Mouse (Mus musculus) right cerebral cortex, postnatal 10 days (tissue): ENCODE results near the gene Cyb561d1.
"Not testable (repeated sequence)": the region's sequence is repeated elsewhere in the genome, so short reads cannot be mapped to it uniquely, and the experiment has no call there.

Experiments used
- DNase-seq, 2 experiments: peaks; one replicate each; pipeline ENCODE4 v3.0.0; 2021; ENCODE audit warnings: low spot score in 2 of 2

Cyb561d1 gene

DNA sequence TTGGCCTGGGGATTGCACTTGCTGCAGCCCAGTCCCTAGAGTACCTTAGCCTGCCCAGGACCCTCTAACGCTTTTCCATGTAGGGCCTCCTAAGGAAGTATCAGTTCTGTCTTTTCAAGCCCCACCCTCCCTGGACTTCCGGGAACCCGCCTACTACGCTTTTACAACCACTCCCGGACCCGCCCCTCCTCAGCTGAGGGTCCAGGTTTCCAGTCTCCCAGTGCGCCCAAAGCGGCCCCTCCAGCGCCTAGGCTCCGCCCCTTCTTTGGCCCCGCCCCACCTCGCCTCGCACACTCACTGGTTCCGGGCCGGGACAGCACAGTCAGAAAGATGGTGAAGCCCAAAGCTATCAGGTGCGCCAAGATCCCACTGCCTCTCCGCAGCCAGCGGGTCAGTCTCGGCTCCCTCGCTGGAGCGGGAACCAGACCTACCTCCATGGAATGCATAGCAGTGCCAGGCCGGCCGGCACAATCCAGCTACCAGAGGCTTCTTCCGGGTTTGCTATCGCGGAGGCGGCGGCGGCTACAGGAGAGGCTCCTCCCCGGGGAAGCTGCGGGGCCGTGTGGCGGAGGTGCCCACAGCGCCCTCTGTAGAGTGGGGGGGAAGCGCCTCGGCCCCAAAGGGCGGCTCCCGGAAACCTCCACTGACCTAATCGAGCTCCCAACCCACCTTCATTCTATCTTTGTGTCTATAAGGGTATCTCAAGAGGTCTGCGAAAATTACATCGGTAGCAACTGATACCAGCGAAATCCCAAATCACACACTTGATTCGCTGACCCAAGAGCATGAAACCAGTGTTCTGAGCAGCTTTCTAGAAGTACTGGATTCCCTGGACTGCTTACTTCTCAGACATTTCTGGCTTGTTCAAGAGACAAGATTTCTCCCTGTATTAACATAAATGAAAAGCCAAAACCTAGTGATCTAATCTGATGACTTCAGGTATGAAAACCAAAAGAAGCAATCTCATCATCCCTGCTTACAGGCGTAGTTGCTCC is at the start of gene Cyb561d1:
Cyb561d1 (minus strand) TSS at position 884 of the 995 bp plus-strand sequence.
- peak; percentile 91 to 92 for DNase-seq

DNA sequence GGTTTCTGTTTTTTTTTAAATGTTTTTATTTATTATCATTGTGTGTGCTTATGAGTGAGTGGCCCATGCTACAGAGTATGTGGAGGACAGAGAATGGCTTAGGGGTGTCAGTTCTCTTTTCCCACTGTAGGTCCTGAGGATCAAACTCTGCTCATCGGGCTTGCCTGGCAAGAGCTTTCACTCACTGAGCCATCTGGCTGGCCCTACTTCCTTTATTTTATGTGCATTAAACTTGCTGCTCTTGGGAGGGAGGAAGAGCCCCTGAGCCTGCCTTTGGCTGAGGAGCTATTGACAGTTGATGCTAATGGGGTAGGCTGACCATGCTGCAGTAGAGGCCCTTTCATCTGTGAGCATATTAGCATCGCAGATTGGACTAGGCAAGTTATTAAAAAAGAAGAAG is 45.8 kb upstream of the Cyb561d1 start:
- no peak for DNase-seq

DNA sequence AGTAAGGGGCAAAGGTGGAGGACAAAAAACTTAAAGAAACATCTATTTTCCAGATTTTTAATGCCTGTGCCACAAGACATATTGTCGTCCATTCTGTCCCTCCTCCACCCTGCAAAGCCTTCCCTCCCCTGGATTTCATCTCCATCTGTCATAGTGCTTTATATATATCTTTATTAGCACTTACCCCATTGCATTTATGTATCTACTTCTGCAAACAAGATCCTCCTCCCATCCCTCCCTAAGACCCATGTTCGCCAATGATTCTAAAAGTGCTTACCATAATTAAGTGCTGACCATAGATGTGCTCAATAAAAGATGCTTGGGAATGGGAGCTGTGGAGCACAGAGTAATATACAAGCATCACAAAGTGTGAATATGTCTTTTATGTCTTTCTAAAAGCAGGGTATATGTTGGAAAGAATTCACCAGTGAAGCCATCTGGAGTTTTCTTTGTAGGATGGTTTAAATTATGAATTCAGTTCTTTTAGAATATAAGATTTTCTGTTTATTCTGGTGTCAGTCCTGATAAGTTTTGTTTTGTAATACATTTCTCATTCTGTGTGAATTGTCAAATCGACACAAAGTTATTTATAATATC is 40.3 kb upstream of the Cyb561d1 start:
- no peak for DNase-seq

DNA sequence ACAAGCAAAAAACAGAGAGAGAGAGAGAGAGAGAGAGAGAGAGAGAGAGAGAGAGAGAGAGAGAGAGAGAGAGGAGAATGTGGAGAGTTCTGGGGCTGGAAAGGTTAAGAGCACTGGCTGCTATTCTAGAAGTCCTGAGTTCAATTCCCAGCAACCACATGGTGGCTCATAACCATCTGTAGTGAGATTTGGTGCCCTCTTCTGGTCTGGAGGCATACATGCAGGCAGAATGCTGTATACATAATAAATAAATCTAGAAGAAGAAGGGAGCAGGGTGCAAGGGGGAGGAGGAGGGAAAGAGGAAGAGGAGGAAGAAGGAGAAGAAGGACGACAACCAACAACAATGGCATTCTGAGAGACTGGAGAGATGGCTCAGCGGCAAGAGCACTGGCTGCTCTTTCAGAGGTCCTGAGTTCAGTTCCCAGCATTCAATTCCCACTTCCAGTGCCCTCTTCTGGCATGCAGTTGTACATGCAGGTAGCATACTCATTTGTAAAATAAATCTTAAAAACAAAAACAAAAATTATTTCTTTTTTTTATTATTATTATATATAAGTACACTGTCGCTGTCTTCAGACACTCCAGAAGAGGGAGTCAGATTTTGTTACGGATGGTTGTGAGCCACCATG is 36.6 kb upstream of the Cyb561d1 start:
- not testable (repeated sequence) for DNase-seq

DNA sequence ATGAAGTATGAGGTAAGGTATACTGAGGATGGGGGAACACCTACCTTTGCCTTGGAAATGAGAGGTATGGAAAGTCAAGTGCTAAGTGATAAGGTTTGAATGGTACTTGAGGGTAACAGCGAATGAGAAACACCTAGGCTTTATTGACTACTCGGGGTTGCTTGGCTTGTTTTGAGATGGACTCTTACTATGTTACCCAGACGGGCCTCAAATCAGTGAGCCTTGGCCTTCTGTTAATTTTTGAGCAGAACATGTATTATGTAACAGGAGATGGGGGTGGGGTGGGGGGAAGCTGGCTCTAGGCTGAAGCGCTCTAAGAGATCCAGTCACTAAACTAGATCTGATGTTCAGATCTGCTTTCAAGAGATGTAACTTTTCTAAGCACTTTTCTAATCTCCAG is 30.6 kb upstream of the Cyb561d1 start:
- no peak for DNase-seq

DNA sequence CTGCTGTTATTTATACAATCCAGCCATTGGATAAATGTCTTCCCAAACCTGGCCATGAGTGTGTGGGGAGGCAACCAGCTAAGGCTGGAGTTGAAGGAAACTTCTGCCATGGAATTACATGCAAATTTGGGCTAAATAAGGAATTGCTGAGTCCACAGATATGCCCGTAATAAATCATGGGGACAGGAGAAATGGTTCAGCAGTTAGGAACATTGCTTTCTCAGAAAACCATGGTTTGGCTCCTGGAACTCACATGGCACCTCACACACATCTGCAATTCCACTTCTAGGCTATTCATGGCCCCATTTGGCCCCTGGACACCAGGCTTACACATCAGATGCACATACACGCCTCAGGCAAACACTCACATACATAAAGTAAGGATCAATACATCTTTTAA is 26.5 kb upstream of the Cyb561d1 start:
- DNase-seq = no peak

DNA sequence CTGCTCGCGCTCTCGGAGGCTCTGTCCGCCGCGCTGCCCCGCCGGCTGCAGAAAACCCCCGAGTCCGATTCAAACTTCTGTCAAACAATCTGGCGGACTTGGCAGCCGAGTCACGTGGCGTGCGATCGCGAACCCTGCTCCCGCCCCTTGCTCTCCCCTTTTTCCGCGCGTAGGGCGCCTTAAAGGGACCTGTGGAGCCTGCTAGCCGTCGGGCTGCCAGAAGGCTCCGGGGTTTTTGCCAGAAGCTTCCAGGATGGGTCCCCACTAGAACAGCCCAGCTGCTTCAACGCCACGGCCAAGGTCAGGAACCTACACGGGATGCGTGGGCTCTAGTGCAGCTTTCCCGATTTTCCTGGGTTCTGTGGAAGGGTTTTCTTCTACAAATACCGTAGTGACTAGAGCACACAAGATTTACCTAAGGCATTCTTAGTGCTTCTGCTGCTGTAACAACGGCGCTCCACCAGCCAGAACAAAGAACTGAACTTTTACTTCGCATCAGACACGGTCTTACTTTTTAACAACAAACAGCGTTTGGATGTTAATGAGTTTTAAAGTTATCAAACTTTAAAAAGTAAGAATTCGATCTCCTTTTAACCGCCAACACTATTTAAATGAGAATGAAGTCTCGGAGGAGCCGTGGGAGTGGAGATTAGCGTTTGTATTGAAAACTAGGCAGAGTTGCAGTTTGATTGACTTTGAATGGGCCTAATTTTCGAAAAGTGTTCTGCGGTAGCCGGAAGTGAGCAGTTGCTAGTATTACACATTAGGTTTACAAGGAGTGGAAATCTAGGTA is 25.7 kb upstream of the Cyb561d1 start, which contains the start of gene Sypl2:
Sypl2 (minus strand) TSS at position 91 of the 793 bp plus-strand sequence.
- DNase-seq = peak; percentile 60 to 65

DNA sequence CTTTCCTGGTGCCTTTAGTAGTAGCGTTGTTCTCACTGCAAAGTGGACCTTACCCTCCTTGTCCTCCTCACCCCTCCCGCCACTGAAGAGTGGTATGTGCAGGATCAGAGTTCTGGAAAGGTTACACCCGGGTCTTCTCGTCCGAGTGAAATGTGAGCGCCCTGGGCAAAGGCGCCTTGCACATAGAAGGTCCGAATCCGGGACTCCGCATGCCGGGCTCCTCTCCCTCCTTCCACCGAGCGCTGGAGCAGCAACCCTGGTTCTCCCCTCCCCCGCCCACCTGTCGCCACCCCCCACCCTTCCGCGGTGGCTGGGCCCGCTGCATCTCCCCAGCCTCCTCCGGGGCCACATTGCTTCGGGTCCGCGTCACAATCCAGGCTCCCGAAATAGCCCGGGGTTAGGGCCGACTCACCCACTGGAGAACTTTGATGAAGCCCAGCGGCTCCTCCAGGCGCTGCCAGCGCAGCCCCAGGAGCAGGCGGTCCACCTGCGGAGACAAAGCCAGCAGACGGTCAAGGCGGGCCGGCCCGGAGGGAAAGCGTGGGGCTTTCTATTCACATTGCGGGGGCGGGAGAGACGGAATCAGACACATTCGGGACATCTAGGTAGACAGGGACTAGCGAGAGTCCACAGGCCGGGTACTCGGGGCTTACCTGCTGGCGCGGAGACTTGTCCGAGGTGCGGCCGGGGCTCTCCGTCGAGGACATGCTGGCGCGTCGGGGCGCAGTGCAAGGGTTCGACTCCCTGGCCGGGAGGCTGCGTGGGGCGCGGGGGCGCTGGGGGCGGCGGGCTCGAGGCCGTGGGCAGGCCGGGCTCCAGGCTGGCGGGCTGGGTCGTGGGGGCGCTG is 24.9 kb upstream of the Cyb561d1 start:
- peak in 1 of 2 experiments; percentile 27 for DNase-seq

DNA sequence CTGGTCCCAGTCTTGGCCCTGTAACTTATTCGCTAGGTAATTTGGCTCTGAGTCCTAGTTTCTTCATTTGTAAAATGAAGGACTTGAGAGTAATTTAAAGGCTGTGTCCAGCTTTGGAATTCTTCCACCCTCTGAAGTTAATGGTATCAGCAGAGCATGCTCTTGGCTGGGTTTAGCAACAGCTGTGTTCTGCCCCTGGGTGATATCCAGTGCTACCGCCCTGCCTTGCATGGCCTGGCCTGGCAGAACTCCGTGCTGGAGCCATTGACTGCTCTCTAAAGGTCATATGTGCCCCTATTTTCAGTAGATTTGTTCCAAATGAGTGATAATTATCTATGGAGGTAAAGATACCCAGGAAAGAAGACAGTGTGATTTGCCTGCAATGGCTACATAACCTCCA is 19.6 kb upstream of the Cyb561d1 start:
- no peak for DNase-seq

DNA sequence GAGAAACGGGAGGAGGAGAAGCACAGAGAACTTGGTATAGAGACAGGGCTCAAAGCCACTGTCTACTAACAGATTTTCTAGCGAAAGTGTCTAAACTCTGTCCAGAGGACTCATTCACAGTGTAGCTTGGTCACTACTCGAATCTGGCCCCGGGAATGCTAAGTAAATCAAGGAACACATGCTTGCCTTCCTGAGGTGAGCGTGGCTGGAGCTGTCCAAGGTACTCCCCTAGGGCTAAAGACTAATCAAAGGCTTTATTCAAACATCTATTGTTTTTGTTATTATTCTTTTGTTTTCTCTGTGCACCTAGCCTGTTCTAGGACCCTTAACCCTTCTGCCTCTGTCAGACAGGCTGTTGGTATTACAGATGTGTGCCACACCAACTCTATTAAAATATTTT is 13.7 kb upstream of the Cyb561d1 start:
- DNase-seq = no peak

DNA sequence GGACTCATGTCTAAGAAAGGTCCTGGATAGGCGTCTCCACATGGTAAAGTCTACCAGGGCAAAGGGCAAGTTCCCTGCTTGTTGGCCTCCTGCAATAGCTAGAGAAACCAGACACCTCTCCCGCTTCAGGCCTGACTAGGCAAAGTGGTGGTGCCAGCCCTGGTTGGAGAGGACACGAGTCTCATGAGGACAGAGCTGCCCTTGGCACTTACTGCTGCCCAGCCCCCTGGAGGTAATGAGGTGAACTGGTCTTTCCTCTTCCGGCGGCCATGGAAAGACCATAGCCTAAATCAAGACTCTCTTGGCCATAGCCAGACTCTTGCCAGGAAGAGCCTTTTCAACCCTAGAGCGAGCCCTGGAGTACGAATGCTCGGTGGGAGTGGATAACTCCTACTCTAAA is 11.4 kb upstream of the Cyb561d1 start:
- peak in 1 of 2 experiments; percentile 52 for DNase-seq

DNA sequence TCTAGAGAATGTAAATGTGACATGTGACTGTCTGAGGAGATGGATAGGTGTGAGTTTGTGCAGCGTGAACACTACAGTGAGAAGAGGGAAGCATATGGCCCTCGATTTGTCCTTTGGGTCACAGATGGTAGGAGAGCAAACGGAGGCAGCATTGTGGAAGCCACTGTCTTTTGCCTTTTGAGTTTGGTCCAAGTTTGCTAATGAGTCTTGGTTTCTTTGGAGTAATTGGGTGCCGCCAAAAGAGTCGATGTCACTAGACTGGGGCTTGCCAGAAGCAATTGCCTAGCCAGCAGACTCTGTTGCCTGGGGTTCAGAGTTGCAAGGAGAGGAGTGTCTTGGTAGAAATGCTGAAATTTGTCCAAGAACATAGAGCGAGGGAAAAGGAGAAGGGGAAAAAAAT is 10.8 kb upstream of the Cyb561d1 start:
- DNase-seq = peak in 1 of 2 experiments; percentile 64

DNA sequence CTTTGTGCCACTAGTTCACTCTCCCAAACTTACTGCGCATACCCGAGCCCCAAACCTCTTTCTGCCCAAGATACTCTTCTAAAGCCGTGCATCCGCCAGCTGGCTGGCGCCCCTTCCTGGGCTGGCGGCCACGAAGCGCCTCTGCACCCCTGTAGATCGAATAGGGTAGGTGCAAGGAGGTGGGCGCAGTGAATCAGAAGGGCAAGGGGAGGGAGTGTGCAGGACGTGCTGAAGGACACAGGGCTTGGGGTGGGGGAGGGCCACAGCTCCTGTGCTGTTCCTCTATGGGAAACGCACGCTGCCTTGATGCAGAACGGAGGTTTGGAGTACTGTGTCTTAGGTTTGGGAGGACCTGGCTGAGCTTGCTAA is 9.7 kb upstream of the Cyb561d1 start, which contains the start of gene Atxn7l2:
Atxn7l2 (minus strand) TSS at position 164 of the 369 bp plus-strand sequence.
- DNase-seq = peak in 1 of 2 experiments; percentile 84

DNA sequence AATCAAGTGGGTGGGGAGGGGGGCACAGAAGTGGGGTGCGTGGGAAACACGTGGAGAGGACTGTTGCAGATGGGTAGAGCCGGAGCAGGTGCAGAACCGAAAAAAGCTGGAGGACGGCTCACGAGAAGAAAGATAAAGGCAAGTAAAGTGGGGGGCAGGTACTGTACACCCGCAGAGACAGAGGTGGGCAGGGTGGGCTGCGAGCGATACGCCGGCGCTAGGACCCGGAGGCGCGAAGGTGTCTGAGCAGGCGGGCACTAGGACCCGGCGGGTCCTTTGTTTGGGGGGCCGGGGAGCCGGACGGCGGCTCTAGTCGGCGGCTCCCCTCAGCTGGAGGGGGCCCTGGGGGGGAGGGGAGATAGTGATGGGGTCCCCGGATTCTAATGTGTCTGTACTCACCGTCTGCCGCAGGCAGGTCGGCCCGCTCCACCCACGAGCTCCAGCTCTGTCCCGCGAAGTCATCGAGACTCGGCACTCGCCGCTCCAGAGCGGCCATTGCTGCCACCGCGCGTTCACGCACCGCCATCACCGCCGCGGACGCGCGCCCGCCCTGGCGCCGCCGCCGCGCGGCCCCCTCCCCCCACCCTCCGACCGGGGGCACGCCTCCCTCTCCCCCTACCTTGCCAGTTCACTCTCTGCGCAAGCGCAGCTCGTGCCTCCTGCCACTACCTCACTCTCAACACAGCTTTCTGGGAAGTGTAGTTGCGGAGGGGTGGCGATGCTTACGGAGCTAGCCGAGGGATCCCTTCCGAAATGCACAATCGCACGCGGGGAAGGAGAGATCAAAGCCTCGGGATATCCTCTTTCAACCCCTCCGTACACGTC is 9.1 kb upstream of the Cyb561d1 start:
- DNase-seq = peak; percentile 97

DNA sequence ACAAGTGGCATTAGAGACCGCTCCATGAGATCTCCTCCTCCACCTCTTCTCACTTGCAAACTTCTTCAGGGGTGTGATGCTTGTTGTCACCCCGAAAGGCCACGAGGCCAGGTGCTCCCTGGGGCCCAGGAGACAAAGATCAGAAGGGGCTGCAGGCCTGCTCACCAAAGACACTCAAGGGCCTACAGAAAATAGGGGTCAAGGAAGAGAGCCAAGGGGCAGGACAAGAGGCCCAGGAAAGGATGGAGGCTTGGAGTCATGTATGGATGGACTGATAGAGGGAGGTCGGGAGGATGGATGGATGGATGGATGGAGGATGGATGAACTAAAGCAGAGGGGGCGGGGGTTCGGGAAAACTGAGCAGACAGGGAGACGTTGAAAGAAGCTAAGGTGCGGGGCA is 8.5 kb upstream of the Cyb561d1 start:
- peak in 1 of 2 experiments; percentile 54 for DNase-seq

DNA sequence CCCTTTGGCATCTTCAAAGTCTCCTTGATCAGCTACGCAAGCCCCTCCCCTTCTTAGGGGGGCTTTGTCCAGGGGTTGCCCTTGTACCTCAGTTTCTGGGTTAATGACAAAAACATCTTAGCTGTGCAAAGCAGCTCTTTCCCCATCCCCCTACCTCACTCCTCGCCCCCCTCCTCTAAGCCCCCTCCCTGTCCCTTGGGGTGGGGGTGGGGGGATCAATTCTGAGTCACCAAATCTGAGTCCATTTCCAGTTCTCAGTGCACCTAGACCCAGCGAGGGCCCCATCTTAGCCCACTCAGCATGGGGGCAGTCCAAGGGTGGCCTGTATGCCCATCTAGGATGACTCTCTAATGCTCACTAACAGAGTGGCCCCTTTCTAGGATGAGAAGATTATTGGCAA is 8.0 kb upstream of the Cyb561d1 start:
- no peak for DNase-seq

DNA sequence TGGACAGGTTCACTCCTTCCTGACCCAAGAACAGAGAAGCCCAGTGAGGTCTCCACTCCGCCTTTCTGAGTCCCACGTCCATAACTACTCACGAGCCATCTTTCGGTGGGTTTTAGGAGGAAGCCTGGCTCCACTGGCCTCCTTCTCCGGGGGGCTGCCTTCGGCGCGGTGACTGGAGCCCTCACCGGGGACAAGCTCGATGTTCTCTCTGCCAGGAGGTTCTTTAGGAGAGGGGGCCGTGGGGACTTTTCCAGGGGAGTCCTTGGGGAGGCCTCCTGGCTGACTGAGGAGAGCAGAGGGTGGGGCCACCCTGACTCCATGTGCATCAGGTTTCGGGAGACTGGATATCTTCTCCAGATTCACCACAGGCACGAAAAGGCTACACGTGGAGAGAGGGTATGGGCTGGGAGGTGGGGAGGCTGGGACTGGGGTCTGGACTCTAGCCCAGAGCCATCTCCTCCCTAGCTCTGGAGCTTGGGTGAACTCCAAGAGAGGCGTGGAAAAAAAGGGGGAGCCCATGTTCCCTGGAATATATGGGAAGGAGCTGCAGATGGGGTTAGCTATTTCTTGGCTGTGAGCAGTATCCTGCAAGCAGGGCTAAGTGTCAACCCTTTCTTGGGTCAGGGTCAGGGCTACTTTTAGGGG is 5.8 kb upstream of the Cyb561d1 start:
- peak in 1 of 2 experiments; percentile 57 for DNase-seq

DNA sequence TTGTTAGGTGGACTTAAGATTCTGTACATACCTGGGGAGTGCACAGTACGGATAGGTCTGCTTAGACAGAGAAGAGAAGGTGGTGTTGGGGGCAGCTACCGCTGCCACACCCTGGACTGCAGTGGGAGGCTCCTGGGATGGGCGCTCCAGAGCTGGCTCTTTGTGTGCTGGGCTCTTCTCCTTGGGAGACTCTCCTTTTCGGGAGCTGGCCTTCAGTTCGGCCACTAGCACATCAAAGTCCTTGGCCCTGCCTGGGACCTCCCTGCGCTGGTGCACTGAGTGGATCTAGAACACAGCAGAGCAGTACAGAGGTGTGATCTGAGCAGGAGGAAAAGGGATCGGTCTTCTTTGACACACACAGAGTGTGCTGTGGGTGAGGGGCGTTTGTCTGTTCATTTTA is 4.6 kb upstream of the Cyb561d1 start:
- no peak for DNase-seq

DNA sequence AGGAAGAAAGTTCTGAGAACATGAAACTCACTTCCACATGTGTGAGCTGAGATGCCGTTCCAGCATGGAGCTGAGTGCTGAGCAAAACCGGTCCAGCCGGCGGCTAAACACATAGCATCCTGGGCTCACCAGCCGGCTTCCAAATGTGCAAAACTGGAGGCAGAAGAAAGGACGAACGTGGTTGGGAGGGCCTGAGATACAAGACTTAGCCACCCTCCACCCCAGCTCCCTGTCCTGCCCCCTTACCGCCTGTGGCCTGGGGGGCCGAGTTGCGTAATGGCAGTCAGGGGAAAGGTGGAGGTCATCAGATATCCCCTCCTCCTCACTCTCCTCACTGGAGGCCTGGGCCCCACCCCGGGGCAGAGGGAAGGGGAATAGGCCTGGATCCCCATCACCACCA is 3.5 kb upstream of the Cyb561d1 start:
- peak in 1 of 2 experiments; percentile 30 for DNase-seq
